Mouse (Mus musculus) ES-Bruce4 (cell line): ENCODE results near the gene 4933428G20Rik. TPM values are rescaled to one million over a fixed set of nuclear protein-coding genes. Genes with fewer than 3 reads are reported as not detected.

Source experiments
- H3K27ac ChIP-seq: 2 replicates; pipeline ENCODE4 v1.5.1; 2012; ENCODE audit warnings: low read length, inconsistent platforms; ENCODE audit not compliant: insufficient read depth
- H3K27me3 ChIP-seq: 2 replicates; pipeline ENCODE4 v1.6.1; 2012; ENCODE audit warnings: mild to moderate bottlenecking, low read length, inconsistent platforms; ENCODE audit not compliant: control insufficient read depth, poor library complexity, insufficient read depth, severe bottlenecking
- H3K36me3 ChIP-seq: 2 replicates; pipeline ENCODE4 v1.6.1; 2012; ENCODE audit warnings: inconsistent platforms, mild to moderate bottlenecking, low read length, moderate library complexity; ENCODE audit not compliant: control insufficient read depth, poor library complexity, insufficient read depth, severe bottlenecking
- H3K4me1 ChIP-seq: one replicate; pipeline ENCODE4 v1.8.1; 2011; ENCODE audit warnings: low read length; ENCODE audit not compliant: control insufficient read depth, insufficient read depth
- H3K4me3 ChIP-seq: 2 replicates; pipeline ENCODE4 v1.5.1; 2011; ENCODE audit warnings: low read depth, mild to moderate bottlenecking, low read length
- H3K9ac ChIP-seq: 2 replicates; pipeline ENCODE4 v1.6.1; 2012; ENCODE audit warnings: low read depth, mild to moderate bottlenecking, inconsistent platforms; ENCODE audit not compliant: poor library complexity, severe bottlenecking
- H3K9me3 ChIP-seq: replicated peaks from 2 replicates; pipeline ENCODE4 v1.6.1; 2012; ENCODE audit warnings: mild to moderate bottlenecking, low read length, inconsistent platforms; ENCODE audit not compliant: control insufficient read depth, poor library complexity, insufficient read depth, severe bottlenecking
- CTCF ChIP-seq: IDR thresholded peaks from one replicate; pipeline ENCODE4 v1.8.1; 2011; ENCODE audit warnings: low read depth, low read length
- EP300 ChIP-seq: IDR thresholded peaks from 2 replicates; pipeline ENCODE4 v1.6.1; 2011; ENCODE audit warnings: low read depth, low read length; ENCODE audit not compliant: insufficient read depth
- POLR2A ChIP-seq: IDR thresholded peaks from one replicate; pipeline ENCODE4 v1.8.1; 2011; ENCODE audit warnings: low read length; ENCODE audit not compliant: insufficient read depth
- polyA plus RNA-seq: library from polyadenylated mRNA; stranded (reverse); fragments of >200 nt; gene quantifications from 2 replicates; pipeline ENCODE4 v1.2.4, GENCODE M21; 2011; ENCODE audit warnings: low read depth; ENCODE audit not compliant: missing spikeins, insufficient read depth, insufficient read length

4933428G20Rik gene
- polyA plus RNA-seq, 1 experiment, result not detected

GRCm38 (mm10) chr11:97534442-97535307 is 34.5 kb upstream of the 4933428G20Rik start:
- H3K9me3 ChIP-seq, result no peaks in the 10 kb centered on the region
- H3K9ac ChIP-seq, result peak overlapping the region; percentile 29
- H3K36me3 ChIP-seq, result no peaks in the 10 kb centered on the region
- H3K4me3 ChIP-seq, result peak overlapping the region; percentile 44
- H3K27me3 ChIP-seq, result peaks cover 8% of the 10 kb centered on the region; the same call in 1 of the 2 replicates
- H3K27ac ChIP-seq, result no peak overlapping the region
- TF ChIP-seq EP300 (no peak), CTCF (no peak), POLR2A (no peak)
- no peaks in the 10 kb centered on the region for H3K4me1 ChIP-seq

- Histone ChIP-seq H3K36me3 (no peaks in the 10 kb centered on the region), H3K27ac (no peak overlapping the region), H3K9ac (no peak overlapping the region), H3K27me3 (peaks cover 8% of the 10 kb centered on the region; the same call in 1 of the 2 replicates), H3K4me3 (no peak overlapping the region), H3K4me1 (no peaks in the 10 kb centered on the region), H3K9me3 (no peaks in the 10 kb centered on the region)
- no peak for TF ChIP-seq EP300
- TF ChIP-seq CTCF, result no peak
- no peak for TF ChIP-seq POLR2A
Observed at GRCm38 (mm10) chr11:97533653-97534052, 33.5 kb upstream of the 4933428G20Rik start.

- Histone ChIP-seq H3K4me3 (peak overlapping the region; percentile 35; the same call in 1 of the 2 replicates), H3K9ac (no peak overlapping the region), H3K4me1 (no peaks in the 10 kb centered on the region), H3K9me3 (no peaks in the 10 kb centered on the region), H3K36me3 (no peaks in the 10 kb centered on the region), H3K27me3 (peaks cover 8% of the 10 kb centered on the region; the same call in 1 of the 2 replicates), H3K27ac (no peak overlapping the region)
- TF ChIP-seq POLR2A, result no peak
- no peak for TF ChIP-seq EP300
- no peak for TF ChIP-seq CTCF
Observed at GRCm38 (mm10) chr11:97532950-97533582, 32.9 kb upstream of the 4933428G20Rik start.

- Histone ChIP-seq H3K4me1 (no peaks in the 10 kb centered on the region), H3K9me3 (no peaks in the 10 kb centered on the region), H3K36me3 (no peaks in the 10 kb centered on the region), H3K9ac (peak overlapping the region; percentile 69), H3K4me3 (peak overlapping the region; percentile 95), H3K27ac (no peak overlapping the region), H3K27me3 (peaks cover 8% of the 10 kb centered on the region; the same call in 1 of the 2 replicates)
- no peak for TF ChIP-seq CTCF
Observed at GRCm38 (mm10) chr11:97532354-97532753, 32.2 kb upstream of the 4933428G20Rik start.

GRCm38 (mm10) chr11:97531381-97532260 is 31.5 kb upstream of the 4933428G20Rik start:
- no peaks in the 10 kb centered on the region for H3K36me3 ChIP-seq
- no peaks in the 10 kb centered on the region for H3K9me3 ChIP-seq
- H3K9ac ChIP-seq, result peak overlapping the region; percentile 69
- H3K27me3 ChIP-seq, result peaks cover 8% of the 10 kb centered on the region; the same call in 1 of the 2 replicates
- H3K27ac ChIP-seq, result no peak overlapping the region
- TF ChIP-seq EP300 (peak; percentile 37; the same call in 1 of the 2 replicates), CTCF (peak; percentile 97), POLR2A (no peak)
- H3K4me3 ChIP-seq, result peak overlapping the region; percentile 95
- H3K4me1 ChIP-seq, result no peaks in the 10 kb centered on the region
